Mouse (Mus musculus) R1 (cell line): ENCODE data around the gene Plagl1.

Experiments used
- DNase-seq: peaks from one replicate; pipeline ENCODE4 v3.0.0-alpha.2; 2018; ENCODE audit warnings: low read depth, low spot score

The Plagl1 gene

DNA sequence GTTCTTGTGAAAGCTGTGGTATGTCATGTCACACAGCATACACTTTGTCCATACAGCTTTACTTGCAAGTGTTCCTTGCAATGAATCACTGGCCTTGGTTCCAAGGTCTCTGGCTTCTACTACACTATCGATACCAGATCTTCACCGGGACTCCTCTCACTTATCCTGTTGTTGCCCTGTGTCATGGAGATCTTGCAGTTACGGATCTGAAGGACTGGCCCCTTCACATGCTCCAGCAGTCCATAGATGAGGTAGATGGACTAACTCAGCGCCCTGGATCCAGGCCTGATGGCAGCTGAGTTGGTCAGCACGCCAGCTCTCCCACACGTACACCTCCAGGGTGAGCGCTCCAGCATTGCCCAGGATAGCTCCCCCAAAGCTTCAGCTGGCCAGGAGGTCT lies 75.0 kb downstream of the Plagl1 start:
- no peak for DNase-seq

DNA sequence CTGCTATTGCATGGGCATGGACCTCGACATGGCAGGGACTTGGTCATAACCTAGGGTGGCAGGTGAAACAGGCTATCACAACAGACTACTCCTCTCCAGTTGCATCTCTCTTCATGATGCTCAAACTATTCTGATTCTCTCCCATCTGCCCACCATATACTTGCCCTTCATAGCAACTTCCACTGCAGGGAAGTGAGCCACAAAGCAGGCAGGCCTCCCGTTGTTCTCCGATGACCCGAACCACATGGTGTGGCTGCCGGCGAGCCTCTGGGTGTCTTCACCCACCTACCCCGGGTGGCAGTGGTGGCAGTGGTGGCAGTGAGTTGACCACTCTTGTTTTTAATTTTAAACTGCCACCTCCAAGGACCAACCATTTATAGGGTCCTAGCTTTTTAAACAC lies 75.4 kb downstream of the Plagl1 start:
- DNase-seq: no peak

DNA sequence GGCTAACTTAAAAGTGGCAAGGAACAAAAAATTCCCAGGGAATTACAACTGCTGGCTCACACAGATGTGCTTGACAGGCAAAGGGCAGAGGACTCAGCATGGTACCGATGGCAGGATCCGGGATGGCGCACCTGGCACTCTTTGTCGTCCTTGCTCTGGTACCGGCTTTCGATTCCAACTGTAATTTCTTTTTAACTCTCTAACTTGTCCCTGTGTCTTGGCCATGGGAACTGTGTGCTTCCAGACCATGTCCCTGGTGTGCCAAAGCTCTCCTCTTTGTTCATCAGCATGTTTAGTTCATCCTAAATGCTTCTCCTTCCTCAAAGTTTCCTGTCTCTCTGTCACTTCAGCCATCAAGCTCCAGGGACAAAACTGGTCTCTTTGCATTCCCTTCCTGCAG lies 77.6 kb downstream of the Plagl1 start:
- DNase-seq: no peak

DNA sequence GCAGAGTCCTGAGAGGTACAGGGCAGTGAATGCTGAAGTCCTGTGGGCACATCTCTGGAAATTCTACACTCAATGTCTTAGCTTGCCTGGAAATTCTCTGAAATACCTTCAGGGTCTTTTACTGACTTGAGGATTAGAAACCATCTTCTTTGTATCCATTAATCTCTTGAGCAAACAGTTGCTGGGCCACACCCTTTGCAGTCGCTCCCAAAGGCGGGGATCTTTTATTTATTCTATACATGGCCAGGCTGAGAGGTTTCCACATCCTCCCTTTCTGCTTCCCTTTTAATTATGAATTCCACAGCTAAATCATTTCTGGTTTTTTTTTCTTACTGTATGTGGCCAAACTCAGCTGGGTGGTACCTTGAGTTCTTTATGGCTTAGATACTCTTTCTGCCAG lies 80.1 kb downstream of the Plagl1 start:
- no peak for DNase-seq

DNA sequence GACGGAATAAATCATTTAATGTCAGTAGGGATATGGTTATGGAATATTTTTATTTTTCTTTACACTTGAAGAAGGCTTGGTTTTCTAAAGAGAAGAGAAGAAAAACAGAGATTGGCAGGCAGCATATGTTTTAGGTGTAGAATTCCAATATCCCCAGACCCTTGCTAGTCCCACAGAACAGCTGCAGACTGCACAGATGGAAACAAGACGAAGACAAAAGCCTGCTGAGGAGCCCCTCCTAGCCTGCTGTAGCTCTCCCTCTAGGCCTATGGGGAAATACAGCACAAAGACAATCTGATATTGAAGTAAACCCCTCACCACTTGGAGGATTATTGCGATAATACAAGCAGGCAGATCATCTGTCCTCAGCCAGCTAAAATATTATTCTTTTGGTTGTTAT lies 90.1 kb downstream of the Plagl1 start:
- DNase-seq: no peak

DNA sequence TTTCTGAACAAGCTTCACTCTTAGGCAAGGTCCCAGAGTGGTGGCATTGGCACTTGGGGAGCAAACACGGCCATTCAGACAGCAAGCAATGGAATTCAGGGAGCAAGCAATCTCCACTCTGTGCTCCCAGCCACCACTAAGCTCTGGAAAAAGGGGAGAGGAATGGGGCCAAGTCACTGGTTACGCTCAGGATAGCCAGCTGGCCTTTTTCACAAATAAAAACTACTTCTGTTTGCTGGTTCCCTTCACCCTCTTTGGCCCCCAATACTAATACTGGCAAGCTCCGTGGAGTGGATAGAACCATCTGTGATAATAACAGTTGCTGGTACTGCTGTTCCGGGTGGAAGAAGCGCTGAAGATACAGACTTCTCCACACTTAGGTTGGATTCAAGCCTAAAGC lies 91.0 kb downstream of the Plagl1 start:
- DNase-seq: no peak

DNA sequence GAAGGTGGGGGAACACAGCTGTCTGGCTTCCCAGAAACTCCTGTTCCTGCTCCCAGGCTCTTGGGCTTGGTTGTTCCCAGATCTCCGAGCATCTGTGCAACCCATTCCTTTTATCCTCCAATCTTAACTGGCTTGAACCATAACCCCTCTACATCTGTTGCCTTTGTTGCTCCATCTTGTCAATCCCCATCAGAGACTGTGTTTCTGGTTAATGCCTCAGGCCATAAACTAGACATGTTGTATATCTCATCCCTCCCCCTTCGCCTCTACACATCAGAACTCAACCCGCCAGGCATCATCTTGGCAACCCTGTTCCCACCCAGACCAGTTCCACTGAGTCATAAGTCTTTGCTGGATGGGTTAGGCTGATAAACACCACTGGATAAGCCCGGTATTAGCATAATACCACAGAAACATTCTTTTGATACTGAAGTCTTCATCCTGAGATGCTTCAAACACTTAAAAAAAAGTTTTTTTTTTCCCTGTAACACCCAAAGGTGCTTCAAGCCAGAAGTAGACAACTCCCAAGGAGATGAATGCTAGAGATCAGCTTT lies 92.6 kb downstream of the Plagl1 start:
- no peak for DNase-seq

DNA sequence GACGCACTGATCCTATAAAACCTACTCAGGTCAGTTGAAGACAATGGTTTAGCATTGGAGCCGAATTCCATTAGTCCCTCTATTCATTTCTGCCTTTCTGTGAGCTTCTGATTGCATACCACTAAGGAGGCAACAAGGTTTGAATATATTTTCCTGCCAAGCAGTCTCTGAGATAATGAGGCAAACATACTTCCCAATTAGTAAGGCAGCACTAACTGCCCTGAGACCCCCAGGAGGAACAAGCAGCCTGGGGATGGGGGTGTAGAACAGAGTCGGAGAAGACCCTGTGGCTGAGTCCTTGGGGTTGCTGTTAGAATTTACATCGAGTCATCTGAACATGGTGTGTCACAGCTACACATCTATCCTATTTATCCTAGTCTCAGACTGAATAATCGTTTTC lies 95.1 kb downstream of the Plagl1 start:
- no peak for DNase-seq

DNA sequence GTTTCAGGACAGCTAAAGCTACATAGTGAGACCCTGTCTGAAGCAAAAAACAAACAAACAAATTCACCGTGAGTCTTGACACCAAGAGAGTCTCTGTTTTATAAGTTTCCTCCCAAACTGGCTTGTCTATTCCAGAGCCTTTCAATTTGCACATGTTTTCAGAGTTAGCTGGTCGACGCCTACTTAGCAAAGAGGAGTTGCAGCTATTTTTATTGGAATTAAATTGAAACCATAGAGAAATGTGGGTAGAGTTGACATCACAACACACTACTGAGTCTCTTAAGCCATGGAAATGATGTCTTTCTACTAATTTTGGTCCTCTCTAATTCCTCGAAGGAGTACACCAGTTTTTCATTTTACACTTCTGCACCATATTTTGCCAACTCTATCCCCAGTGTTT lies 100.6 kb downstream of the Plagl1 start:
- DNase-seq: no peak

DNA sequence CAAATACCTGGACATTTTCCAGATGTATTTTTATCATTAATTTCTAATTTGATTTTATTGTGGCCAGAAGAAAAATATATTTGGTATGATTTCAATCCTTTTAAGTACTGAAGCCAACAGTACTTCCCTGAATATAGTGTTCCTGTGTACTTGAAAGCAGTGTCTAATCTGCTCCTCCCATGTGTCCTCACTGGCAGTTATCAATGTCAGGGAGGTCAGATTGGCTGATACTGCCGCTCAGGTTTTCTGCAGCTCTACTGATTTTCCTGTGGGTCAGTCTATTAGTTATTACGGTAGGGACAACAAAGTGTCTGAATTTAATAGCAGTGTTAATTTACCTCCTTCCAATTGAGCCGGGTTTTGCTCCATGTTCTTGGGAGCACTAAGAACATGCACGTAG lies 101.7 kb downstream of the Plagl1 start:
- no peak for DNase-seq

DNA sequence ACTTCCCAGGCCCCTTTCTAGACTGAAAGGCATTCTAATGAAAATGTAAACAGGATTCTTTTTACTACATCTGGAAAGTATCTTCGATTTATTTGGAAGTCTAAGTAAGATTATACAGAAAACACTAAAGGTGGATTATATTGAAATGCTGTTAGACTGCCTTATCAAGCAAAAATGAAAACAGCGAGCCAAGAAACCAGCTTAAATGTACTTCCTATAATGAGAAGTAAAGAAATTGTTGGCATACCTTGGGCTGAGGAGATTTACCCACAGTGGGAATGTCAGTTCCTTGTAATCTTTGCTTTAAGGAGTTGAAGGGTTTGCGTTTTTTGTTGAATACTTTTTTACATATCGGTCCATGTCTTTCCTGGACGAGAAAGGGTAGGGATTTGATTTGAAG lies 108.2 kb downstream of the Plagl1 start:
- no peak for DNase-seq

DNA sequence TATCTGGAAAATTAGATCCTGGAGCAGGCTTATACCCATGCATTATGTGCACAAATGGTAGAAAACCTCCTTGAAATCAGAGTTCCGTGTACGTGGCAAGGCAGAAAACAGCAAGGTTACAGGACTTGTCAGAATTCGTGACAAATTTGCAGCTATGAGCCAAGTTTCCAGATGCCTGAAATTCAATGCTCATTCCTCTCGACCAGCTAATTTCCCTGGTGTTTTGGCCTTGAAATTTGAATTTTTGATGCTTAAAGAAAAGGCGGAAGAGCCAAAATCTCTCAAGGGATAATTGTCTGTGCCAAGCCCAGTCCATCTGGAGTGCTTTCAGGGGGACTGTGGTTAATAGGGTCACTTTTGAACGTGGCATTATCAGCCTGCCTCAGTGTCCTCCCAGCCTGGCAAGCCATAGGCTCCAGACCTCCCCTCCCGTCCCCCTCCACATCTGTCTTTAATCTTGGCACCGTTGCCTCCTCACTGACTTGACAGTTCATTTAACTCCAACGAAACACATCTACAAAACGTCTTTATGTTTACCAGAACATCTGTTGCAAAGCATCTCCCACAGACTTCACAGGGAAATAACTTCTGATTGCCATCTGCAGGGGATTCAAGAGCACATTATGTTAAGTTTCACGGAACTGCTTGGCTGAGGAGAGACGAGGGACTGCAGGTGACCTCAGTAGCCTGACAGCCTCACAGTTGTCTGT lies 110.6 kb downstream of the Plagl1 start:
- no peak for DNase-seq

DNA sequence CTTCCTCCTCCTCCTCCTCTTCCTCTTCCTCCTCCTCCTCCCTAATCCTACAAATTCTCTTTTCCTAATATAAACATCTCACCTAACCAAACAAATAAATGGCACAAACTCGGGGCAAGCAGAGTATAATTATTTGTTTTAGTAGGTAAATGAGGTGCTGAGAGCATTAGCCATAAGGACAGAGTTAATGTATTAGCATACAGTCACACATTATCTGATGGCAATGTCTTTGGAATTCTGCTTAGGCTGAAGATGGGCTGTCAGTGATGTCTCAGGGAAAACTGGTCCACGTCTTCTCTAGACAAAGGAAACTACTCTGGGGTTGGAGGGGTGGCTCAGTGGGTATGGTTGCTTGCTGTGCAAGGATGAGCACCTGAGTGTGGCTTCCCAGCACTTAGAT lies 111.2 kb downstream of the Plagl1 start:
- no peak for DNase-seq

DNA sequence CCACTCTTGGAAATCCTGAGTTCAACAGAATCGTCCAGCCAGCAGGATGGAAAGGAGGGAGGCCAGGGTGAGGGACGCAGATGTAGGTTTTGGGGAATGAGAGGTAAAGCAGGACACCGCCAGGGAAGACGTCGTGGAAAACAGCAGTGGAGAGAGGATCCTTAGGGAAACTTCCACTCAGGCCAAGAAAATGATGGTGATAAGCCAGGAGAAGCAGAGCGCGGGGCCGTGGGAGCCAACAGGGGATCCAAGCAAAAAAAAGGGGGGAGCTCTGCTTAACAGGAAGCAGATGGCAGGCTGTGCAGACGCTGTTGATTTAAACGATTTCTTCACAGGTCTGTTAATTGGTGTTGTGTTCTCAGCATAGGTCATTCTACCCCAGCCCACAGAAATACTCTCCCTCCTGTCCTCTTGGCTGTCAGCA lies 112.5 kb downstream of the Plagl1 start:
- DNase-seq: no peak

DNA sequence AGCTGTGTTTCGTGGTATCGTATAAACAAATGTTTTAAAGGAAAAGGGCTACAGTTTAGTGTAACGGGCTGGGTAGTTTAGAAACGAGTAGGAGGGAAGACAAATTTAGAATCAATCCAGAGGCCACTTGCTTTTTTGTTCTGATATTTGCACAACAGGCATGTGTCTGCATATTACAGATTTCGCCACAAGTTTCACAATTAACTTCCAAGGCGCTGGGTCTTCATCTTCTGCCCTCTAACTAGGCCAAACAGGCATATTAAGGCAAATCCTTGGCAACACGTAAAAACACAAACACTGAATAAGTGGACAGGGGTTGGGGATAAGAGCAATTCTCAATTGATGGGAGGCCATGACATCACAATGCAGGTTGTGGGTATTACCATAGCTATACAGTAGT lies 115.6 kb downstream of the Plagl1 start:
- DNase-seq: no peak

DNA sequence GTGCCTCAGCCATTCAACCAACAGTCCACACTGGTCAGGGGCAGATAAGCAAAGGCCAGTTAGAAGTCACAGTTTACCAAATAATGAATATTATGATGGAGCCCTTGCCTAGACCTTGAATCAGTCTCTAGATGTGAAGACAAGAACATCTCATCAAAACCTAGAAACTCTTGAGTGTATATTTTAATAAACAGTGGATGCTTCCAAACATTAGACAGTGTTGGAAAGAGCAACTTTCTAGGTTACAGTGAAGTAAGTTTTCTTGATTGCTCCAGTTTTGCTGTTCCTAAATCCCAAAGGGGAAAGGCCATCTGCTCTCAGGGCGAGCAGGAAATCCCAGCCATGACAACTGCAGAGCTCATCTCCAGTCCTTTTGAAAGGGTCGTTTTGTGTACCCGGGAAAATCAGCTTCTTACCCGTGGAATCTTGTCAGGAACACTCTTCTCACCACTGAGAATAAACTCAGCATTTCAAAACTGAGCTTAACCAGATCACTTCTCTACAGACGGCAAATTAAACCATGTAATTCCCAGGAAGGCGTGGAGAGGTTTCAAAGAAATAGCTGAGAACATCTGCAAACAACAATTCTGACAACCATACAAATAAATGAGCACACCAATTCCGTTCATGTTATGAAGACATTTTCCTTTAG lies 117.8 kb downstream of the Plagl1 start, which contains the start of gene Zc2hc1b:
Zc2hc1b (minus strand) TSS at position 51 of the 652 bp plus-strand sequence.
- no peak for DNase-seq

DNA sequence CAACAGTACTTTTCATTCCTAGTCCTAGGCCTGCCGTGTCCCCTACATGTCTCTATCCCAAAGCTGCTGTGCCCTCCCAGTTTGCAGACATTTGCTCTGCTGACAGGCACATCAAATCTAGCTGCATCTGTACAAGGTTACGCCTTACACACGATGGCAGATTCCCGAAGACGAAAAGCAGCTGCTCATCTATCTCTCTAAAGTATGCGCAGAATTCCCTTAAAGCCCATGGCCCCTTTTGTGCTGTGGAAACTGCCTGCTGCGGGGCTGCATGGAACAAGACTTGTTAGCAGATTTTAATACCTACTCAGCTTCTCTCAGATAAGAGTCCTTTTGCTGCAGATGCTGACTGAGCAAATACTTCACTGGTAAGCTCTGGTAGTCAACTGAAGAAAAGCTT lies 119.9 kb downstream of the Plagl1 start:
- DNase-seq: no peak
